Comparison of ENCODE assay signal across 9 mouse cellular contexts in the genomic region with DNA sequence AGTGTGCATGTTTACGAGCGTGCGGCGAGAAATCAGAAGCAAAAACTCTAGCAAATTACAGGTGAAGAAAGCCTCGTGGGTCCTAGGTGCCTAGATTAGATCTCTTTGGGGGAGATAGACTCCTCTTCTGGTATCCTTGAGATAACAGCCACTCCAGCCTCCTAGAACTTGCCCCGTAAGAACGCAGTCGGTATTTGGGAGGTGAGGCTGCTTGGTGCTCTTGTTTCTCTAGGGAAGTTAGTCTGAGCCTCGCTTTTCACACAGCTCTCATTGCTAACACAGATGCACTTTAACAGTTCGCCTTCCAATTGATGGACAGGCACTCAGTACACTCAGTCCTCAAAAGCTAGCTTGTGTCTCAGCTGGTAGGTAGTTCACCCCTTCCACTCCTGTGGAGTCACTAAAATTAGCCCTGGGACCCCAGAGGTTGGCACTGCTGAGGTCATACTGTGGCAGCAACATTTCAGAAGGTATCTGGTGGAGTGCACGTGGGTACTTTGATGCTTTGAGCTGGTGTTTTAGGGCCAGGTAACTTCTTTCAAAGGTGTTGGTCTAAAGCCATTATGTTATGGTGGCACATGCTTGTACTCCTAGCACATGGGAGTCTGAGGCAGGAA. TPM values are rescaled to one million over a fixed set of nuclear protein-coding genes. Genes with fewer than 3 reads are reported as not detected.
DNase-seq lines count a peak whose midpoint lies in the region; ATAC-seq and TF ChIP-seq lines count a peak whose summit lies in the region.
"Had no signal": no experiment of that assay in that cellular context is flagged by ENCODE, and none has a peak within 500 bp of the region (broad histone marks: within the 10 kb centered on the region; RNA-seq: fewer than 3 reads in every experiment).

No protein-coding gene starts in this region.

- intact Hi-C loops in gastrocnemius, adult 2 months (cut with DNase I): no loop called here

- no peak for ATAC-seq in heart, embryonic 14.5 days (ENCODE audit: insufficient number of reproducible peaks, insufficient read depth, low FRiP score, low read depth)

- no peak for TF ChIP-seq RAD21 in MEL (IDR thresholded peaks at IDR 0.05; ENCODE audit: low read depth, low read length)

- no peak for TF ChIP-seq EP300 in MEL (IDR thresholded peaks at IDR 0.05; ENCODE audit: low read depth in 1 of 2, low read length in 2 of 2)

- DNase-seq in gastrocnemius, adult 2 months: no peak
- DNase-seq in gastrocnemius, adult 8-10 months (ENCODE audit: low spot score in 2 of 2): no peak
- peak; percentile 63 for DNase-seq in MEL (ENCODE audit: low read depth, low spot score)
- DNase-seq in lung, postnatal 10 days: peak; percentile 14
- DNase-seq in right cerebral cortex, postnatal 10 days (ENCODE audit: low spot score in 2 of 2): no peak
- no peak for DNase-seq in cerebellum, adult 18-20 months
- no peak for DNase-seq in kidney, adult 9 months

- peaks cover 0 to 12% of the 10 kb centered on the region in 2 experiments; a peak in 3 of 4 replicates for H3K36me3 ChIP-seq in MEL (ENCODE audit: control insufficient read depth in 1 of 2, insufficient read depth in 2 of 2, low read length in 2 of 2)
- no peaks in the 10 kb centered on the region for H3K36me3 ChIP-seq in heart, embryonic 14.5 days (ENCODE audit: control insufficient read depth, insufficient read depth, low read length)

- no peaks in the 10 kb centered on the region for H3K27me3 ChIP-seq in MEL (ENCODE audit: control insufficient read depth in 1 of 2, insufficient read depth in 2 of 2, low read length in 2 of 2)
- H3K27me3 ChIP-seq in heart, embryonic 14.5 days (ENCODE audit: control insufficient read depth, insufficient read depth, low read length): no peaks in the 10 kb centered on the region

- peaks cover 58% of the 10 kb centered on the region for H3K79me2 ChIP-seq in MEL (ENCODE audit: control insufficient read depth, insufficient read depth, low read length, poor library complexity)

- peak overlapping the region; percentile 98 for H3K4me2 ChIP-seq in heart, embryonic 14.5 days (ENCODE audit: low read length)

- peak overlapping the region; percentile 97 for H3K9ac ChIP-seq in MEL (ENCODE audit: control insufficient read depth, low read depth, low read length, poor library complexity, severe bottlenecking)
- peak overlapping the region; percentile 94 for H3K9ac ChIP-seq in heart, embryonic 14.5 days (ENCODE audit: low read length)

- WGBS in heart, embryonic 14.5 days: 8% methylated on average over 11 of the region's 11 CpGs

- H3K4me3 ChIP-seq in gastrocnemius, adult 2 months: peak overlapping the region; percentile 91
- H3K4me3 ChIP-seq in MEL (ENCODE audit: control insufficient read depth in 1 of 2, insufficient read depth in 1 of 2, low read depth in 2 of 2, low read length in 2 of 2): peak overlapping the region; percentile 78 to 94
- peak overlapping the region; percentile 72 to 93 for H3K4me3 ChIP-seq in heart, embryonic 14.5 days (ENCODE audit: control insufficient read depth in 1 of 2, insufficient read depth in 1 of 2, low read depth in 1 of 2, low read length in 2 of 2)

- no peak for TF ChIP-seq CTCF in gastrocnemius, adult 2 months (IDR thresholded peaks at IDR 0.05)
- no peak for TF ChIP-seq CTCF in MEL (IDR thresholded peaks at IDR 0.05 in 2 of 3, conservative IDR thresholded peaks at IDR 0.05 in 1 of 3; ENCODE audit: control insufficient read depth in 1 of 3, insufficient read depth in 1 of 3, low read depth in 2 of 3, low read length in 3 of 3, poor library complexity in 1 of 3, severe bottlenecking in 1 of 3)

- no peaks in the 10 kb centered on the region for H3K9me3 ChIP-seq in MEL (replicated peaks; ENCODE audit: insufficient read depth, low read length)
- H3K9me3 ChIP-seq in heart, embryonic 14.5 days (ENCODE audit: control insufficient read depth, low read length): no peaks in the 10 kb centered on the region

- peaks cover 7 to 20% of the 10 kb centered on the region in 2 experiments for H3K4me1 ChIP-seq in MEL (ENCODE audit: control insufficient read depth in 1 of 2, insufficient read depth in 2 of 2, low read length in 2 of 2)
- peaks cover 50 to 54% of the 10 kb centered on the region in 2 experiments for H3K4me1 ChIP-seq in heart, embryonic 14.5 days (ENCODE audit: control insufficient read depth in 2 of 2, insufficient read depth in 2 of 2, low read length in 2 of 2)

- peak overlapping the region; percentile 100 for H3K27ac ChIP-seq in gastrocnemius, adult 2 months
- H3K27ac ChIP-seq in MEL (ENCODE audit: control insufficient read depth, low read depth, low read length): peak overlapping the region; percentile 91
- H3K27ac ChIP-seq in heart, embryonic 14.5 days (replicated peaks in 1 of 2; ENCODE audit: control insufficient read depth in 1 of 2, insufficient read depth in 1 of 2, low read depth in 2 of 2, low read length in 2 of 2): peak overlapping the region; percentile 77 to 85

- no peak for TF ChIP-seq POLR2A in MEL (IDR thresholded peaks at IDR 0.05; ENCODE audit: control insufficient read depth in 1 of 2, insufficient read depth in 1 of 2, low read depth in 1 of 2, low read length in 2 of 2, poor library complexity in 1 of 2)

TF ChIP-seq in MEL, 35 proteins besides CTCF, POLR2A, EP300 and RAD21 (continues in another document):
- TF ChIP-seq RCOR1 (IDR thresholded peaks at IDR 0.05; ENCODE audit: low read depth, low read length) (no peak), TCF12 (IDR thresholded peaks at IDR 0.05; ENCODE audit: low read depth, low read length) (no peak), JUND (IDR thresholded peaks at IDR 0.05; ENCODE audit: low read depth, low read length) (no peak), NELFE (IDR thresholded peaks at IDR 0.05; ENCODE audit: low read depth, low read length) (no peak), MAX (IDR thresholded peaks at IDR 0.05; ENCODE audit: low read length) (no peak), GABPA (IDR thresholded peaks at IDR 0.05; ENCODE audit: low read depth, low read length) (no peak), POLR2AphosphoS2 (IDR thresholded peaks at IDR 0.05; ENCODE audit: low read length) (no peak), MAFK (IDR thresholded peaks at IDR 0.05; ENCODE audit: borderline replicate concordance, low read depth, low read length) (no peak), MYB (IDR thresholded peaks at IDR 0.05; ENCODE audit: low read depth, low read length) (no peak), ZMIZ1 (IDR thresholded peaks at IDR 0.05; ENCODE audit: low read depth, low read length) (no peak), SIN3A (IDR thresholded peaks at IDR 0.05; ENCODE audit: low read length) (peak; percentile 4; the same call in 1 of the 2 replicates), BHLHE40 (IDR thresholded peaks at IDR 0.05; ENCODE audit: borderline replicate concordance, low read depth, low read length) (no peak), ZNF384 (IDR thresholded peaks at IDR 0.05; ENCODE audit: low read depth, low read length) (no peak), ZKSCAN1 (IDR thresholded peaks at IDR 0.05; ENCODE audit: low read depth, low read length) (no peak), USF2 (IDR thresholded peaks at IDR 0.05; ENCODE audit: borderline replicate concordance in 1 of 2, insufficient read depth in 1 of 2, low read depth in 1 of 2, low read length in 2 of 2) (no peak), POLR2AphosphoS5 (IDR thresholded peaks at IDR 0.05; ENCODE audit: borderline replicate concordance, low read depth, low read length) (no peak), E2F4 (IDR thresholded peaks at IDR 0.05; ENCODE audit: borderline replicate concordance, low read depth, low read length) (no peak), TBP (IDR thresholded peaks at IDR 0.05; ENCODE audit: low read depth, low read length) (no peak), MAZ (IDR thresholded peaks at IDR 0.05; ENCODE audit: low read depth, low read length) (no peak), UBTF (IDR thresholded peaks at IDR 0.05; ENCODE audit: borderline replicate concordance, insufficient read depth, low read depth, low read length) (no peak), GATA1 (IDR thresholded peaks at IDR 0.05; ENCODE audit: low read depth, low read length) (peak; percentile 41)

RNA-seq across cellular contexts. Expression of a gene that starts 1.0 kb away (rescaled TPM):
- 10 to 100 TPM; 14.9 to 23.8 TPM for total RNA-seq in gastrocnemius, adult 2 months (2021)
- 10 to 100 TPM; 15.2 to 21.2 (median 18.1) TPM for total RNA-seq in gastrocnemius, adult 8-10 months (2022)
- 43.6 and 62.1 TPM in 2 replicates for total RNA-seq in MEL (2012; rRNA removed)
- 10 to 100 TPM in 1 of 2 experiments, not detected in 1; 56.5 TPM for polyA plus RNA-seq in MEL (2012; ENCODE audit: insufficient read depth in 1 of 2, insufficient read length in 2 of 2, low read depth in 1 of 2, low replicate concordance in 2 of 2, missing spikeins in 1 of 2)
- polyA plus RNA-seq in heart, embryonic 14.5 days (2014; fragmentation: Nextera tagmentation; extraction: Ambion mirVana): 10.6 and 11.2 TPM in 2 replicates

RNA-seq across cellular contexts. Expression of a gene that starts 16.8 kb away (rescaled TPM):
- total RNA-seq in gastrocnemius, adult 2 months (2021): 10 to 100 TPM; 32.8 to 40.4 TPM
- 10 to 100 TPM; 29.3 to 37.0 (median 32.3) TPM for total RNA-seq in gastrocnemius, adult 8-10 months (2022)
- total RNA-seq in MEL (2012; rRNA removed): 77.9 and 82.5 TPM in 2 replicates
- polyA plus RNA-seq in MEL (2012; ENCODE audit: insufficient read depth in 1 of 2, insufficient read length in 2 of 2, low read depth in 1 of 2, low replicate concordance in 2 of 2, missing spikeins in 1 of 2): 10 to 100 TPM in 1 of 2 experiments, not detected in 1; 89.2 TPM
- 17.1 and 19.8 TPM in 2 replicates for polyA plus RNA-seq in heart, embryonic 14.5 days (2014; fragmentation: Nextera tagmentation; extraction: Ambion mirVana)

RNA-seq across cellular contexts. Expression of a gene that starts 27.4 kb away (rescaled TPM):
- total RNA-seq in gastrocnemius, adult 2 months (2021): under 1 TPM; 0.87 to 0.95 TPM
- total RNA-seq in gastrocnemius, adult 8-10 months (2022): 1 to 10 TPM in 2 of 4 experiments, under 1 TPM in 2; 0.41 to 1.4 (median 0.88) TPM
- 0.07 and 0.27 TPM in 2 replicates for total RNA-seq in MEL (2012; rRNA removed)
- under 1 TPM in 1 of 2 experiments, not detected in 1; 0.10 TPM for polyA plus RNA-seq in MEL (2012; ENCODE audit: insufficient read depth in 1 of 2, insufficient read length in 2 of 2, low read depth in 1 of 2, low replicate concordance in 2 of 2, missing spikeins in 1 of 2)
- 0.05 and 0.19 TPM in 2 replicates for polyA plus RNA-seq in heart, embryonic 14.5 days (2014; fragmentation: Nextera tagmentation; extraction: Ambion mirVana)
- total RNA-seq: heart, postnatal 36 days had no signal

RNA-seq across cellular contexts. Expression of a gene that starts 33.9 kb away (rescaled TPM):
- total RNA-seq in gastrocnemius, adult 2 months (2021): not detected
- not detected for total RNA-seq in gastrocnemius, adult 8-10 months (2022)
- not detected in 2 replicates for total RNA-seq in MEL (2012; rRNA removed)
- polyA plus RNA-seq in MEL (2012; ENCODE audit: insufficient read depth in 1 of 2, insufficient read length in 2 of 2, low read depth in 1 of 2, low replicate concordance in 2 of 2, missing spikeins in 1 of 2): under 1 TPM in 1 of 2 experiments, not detected in 1; 0.11 TPM
- polyA plus RNA-seq in heart, embryonic 14.5 days (2014; fragmentation: Nextera tagmentation; extraction: Ambion mirVana): not detected in 2 replicates
- total RNA-seq: heart, postnatal 36 days had no signal

RNA-seq across cellular contexts. Expression of a gene that starts 34.4 kb away (rescaled TPM):
- total RNA-seq in gastrocnemius, adult 2 months (2021): 10 to 100 TPM in 1 of 2 experiments, 1 to 10 TPM in 1; 7.7 to 10.6 TPM
- 10 to 100 TPM in 1 of 4 experiments, 1 to 10 TPM in 3; 7.8 to 10.4 (median 8.8) TPM for total RNA-seq in gastrocnemius, adult 8-10 months (2022)
- 70.0 and 75.4 TPM in 2 replicates for total RNA-seq in MEL (2012; rRNA removed)
- 10 to 100 TPM in 1 of 2 experiments, not detected in 1; 81.9 TPM for polyA plus RNA-seq in MEL (2012; ENCODE audit: insufficient read depth in 1 of 2, insufficient read length in 2 of 2, low read depth in 1 of 2, low replicate concordance in 2 of 2, missing spikeins in 1 of 2)
- 41.1 and 44.5 TPM in 2 replicates for polyA plus RNA-seq in heart, embryonic 14.5 days (2014; fragmentation: Nextera tagmentation; extraction: Ambion mirVana)

Comparison
In these comparisons a context has a peak if more than half of its experiments do, and no peak if none do; other contexts are left out.
1. DNase-seq: peak in MEL (single experiment) and lung, postnatal 10 days (single experiment); none in gastrocnemius, adult 2 months (single experiment), gastrocnemius, adult 8-10 months (0 of 2), right cerebral cortex, postnatal 10 days (0 of 2), cerebellum, adult 18-20 months (0 of 2) and kidney, adult 9 months (single experiment).
2. Peak in every context shown above with its lines, with median percentiles within 50 percentile points of each other: H3K27ac ChIP-seq and H3K4me3 ChIP-seq.